Mouse (Mus musculus) cerebellum, adult 9-10 months (tissue): Measurements from ENCODE around the gene Fcer1g.

Experiments
- DNase-seq: peaks from one replicate; pipeline ENCODE4 v3.0.0; 2022

Fcer1g gene

DNA sequence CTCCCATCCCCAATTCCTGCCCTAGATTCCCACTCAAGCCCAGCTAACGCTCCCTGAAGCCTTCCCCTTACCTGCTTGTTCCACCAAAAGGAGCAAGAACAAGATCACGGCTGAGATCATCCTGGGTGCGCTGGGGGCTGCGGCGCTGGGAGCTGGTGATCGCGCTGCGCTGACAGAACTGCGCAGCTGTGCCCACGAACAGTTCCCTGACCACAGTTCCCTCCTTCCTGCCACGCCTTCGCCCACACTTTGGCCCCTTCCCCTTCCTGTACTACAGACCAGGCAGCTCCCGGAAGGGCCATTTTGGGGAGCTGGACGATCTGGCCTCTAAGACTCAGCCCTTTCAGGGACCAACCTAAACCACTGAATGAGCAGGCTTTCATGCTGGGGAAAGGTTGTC, at the start of gene Fcer1g:
TSS of gene Fcer1g (minus strand) at position 240 of the 400 bp plus-strand sequence.
- no peak for DNase-seq

DNA sequence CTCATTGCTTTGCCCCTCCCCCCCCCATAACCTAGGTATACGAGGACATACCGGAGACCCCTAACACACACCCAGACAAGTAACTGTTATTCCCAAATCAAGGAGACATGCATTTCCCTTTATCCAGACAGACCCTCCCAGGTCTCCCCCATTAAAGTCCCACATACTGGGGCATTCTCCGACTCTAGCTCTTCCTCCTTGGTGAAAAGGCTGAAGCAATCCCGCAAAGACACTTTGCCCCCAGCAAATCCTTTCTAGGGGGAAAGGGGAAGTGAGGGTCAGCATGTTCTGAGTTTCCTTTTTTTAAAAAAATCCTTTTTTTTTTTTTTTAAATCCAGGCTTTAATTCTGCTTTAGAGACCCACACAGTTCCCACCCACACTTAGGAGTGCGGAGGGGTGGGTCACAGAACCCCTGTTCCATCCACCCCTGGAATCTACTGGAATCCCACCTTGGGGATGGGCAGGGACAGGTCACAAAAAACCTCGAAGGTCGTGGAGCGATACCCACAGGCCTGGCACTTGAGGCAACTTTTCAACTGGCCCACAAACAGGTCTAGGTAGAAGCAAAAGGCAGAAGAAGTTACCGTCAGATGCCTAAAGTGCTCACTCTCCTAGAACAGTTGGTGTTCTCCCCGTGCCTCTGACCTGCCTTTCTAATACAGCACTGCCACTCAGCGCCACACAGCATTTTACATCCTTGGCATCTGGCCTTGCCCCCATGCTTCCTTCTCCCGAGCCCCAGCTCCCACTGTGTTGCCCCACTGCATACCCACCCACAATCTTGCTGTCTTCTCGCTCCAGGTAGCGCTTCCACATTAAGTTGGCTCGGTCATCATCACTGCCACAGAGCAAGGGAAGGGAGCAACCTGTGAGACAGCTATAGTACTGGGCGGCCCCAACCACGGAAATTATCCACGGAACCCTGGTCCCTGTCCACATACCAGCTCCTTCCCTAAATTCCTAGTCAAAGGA, 49.3 kb upstream of the Fcer1g start:
- DNase-seq = peak; percentile 32

DNA sequence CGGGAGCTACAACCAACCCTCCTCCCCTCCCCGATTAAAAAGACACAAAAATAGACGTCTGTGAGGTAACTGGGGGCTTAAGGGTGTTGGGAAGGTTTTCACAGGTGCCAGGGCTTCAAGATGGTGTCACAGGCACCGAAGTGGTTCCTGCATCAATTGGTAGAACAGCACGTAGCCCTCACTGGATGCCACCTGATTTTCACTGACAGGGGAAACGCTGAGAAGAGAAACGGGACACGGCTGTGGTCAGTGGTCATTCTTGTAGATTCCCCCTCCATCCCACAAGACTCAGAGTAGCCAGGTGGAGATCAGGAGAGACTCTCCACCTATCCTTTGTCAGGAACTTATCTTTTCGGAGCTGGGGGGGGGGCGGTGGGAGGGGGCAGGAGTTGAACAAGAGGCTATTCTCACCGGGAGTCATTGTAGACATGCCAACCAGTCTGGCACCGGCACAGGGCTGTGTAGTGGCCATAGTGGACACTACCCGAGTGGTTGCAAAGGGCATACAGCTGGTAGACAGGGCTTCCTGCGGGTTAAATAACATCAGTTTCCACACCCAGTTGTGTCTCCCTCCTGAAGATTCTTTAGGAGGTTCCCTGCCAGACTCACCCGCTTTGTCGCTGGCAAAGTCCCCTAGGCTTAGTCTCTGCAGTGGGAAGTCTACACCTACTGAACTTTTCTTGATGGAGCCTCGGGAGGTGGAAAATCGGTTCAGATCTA, 48.1 kb upstream of the Fcer1g start:
- peak; percentile 58 for DNase-seq

DNA sequence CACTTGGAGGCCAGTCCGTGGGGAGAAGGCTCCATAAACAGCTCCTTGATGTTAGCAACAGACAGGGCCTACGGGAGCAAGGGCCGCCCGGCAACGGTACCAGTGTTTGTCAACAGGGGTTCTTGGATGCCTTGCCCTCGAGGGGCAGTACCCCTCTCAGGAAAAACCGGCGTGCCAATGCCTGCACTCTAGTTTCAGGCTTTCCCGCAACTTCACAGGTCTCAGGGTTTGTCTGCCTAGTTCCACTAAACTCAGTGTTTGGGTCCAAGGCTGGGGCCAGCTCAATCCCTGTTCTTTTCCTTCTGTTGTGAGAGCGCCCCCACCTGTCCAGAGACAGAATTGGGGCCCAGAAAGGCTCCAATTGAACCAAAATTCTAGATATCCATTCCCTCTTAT, 47.4 kb upstream of the Fcer1g start:
- peak; percentile 81 for DNase-seq

DNA sequence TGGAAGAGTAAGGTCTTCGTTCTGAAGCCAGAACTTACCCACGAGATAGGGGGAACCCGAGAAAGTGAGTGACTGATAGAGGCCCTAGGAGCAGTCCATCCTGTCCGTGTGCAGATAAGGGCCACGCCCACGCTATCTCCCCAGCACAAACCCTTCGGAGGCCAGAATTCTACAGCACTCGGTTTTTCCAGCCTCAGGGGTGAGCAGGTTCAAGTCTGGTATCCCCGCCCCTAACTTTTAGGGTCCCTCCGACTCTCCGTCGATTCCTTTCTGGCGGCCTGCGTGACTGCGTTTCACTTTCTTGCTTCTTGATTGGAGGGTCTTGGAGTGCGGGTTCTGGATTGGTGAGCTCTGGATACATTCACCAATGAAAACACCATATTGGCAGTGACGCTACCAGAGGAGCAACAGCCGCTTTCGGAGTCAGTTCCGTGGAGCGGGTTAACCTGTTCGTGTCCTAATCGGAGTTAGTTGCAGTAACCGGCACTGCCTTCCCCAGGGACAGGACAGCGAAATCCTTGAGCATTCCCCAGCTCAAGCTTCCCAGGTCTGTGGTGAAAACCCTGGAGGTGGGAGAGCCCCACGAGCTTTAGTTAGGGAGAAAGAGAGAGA, 46.9 kb upstream of the Fcer1g start, which contains the start of gene Ppox:
TSS of gene Ppox (minus strand) at position 271 of the 612 bp plus-strand sequence.
- peak; percentile 96 for DNase-seq

- DNase-seq = peak; percentile 36
These were observed 46.2 kb upstream of the Fcer1g start for GRCm38 (mm10) chr1:171280250-171280915.

DNA sequence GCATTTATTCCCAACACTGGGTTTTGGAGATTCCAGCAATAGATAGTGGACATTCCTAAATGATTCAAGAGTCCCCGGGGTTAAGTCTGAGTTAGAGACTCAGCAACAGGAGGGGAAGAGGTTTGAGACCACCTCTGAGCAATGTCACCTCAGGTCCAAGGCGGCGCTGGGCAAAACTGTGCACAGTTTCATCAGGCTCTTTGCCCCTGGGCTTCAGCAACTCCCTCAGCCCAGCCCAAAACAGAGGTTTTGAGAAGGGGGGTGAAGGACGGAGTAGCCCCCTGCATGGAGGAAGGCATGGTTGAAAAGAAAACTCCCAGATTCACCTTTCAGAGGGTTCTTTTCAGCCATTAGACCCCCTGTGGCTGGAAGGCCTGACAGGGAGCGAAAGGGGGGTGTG, 45.6 kb upstream of the Fcer1g start:
- peak; percentile 37 for DNase-seq

DNA sequence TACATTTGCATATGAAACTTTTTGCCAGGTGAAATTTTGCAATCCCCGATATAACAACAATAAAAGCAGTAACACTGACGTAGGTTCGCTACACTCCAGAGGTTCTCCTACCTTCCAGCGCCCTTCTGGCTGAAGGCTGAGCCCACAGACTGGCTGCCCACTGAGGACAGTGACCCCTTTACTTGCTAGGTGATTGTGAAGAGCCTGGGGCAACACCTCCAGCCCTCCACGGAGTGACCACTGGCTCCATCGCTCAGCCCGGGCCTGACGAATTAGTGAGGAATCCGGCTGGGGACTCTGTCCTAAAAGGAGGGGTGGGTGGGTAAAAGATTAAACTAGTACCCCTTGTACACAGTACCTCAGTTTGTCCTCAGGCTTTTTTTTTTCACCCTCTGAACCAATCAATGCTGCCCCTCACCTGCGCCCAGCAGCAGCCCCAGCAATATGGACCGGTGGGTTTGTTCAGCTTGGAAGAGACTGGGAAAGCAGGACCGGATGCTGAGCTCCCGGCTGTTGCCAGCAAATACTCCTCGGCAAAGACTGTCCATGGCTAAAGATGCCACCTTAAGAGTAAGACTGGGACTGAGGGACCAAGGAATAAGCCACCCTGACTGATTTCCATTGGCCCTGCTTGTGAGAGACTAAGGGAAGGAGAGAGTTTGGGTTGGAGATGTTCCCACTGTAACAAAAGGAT, 45.0 kb upstream of the Fcer1g start:
- DNase-seq = peak; percentile 22

- no peak for DNase-seq
These were observed 44.3 kb upstream of the Fcer1g start for GRCm38 (mm10) chr1:171278436-171278835.

DNA sequence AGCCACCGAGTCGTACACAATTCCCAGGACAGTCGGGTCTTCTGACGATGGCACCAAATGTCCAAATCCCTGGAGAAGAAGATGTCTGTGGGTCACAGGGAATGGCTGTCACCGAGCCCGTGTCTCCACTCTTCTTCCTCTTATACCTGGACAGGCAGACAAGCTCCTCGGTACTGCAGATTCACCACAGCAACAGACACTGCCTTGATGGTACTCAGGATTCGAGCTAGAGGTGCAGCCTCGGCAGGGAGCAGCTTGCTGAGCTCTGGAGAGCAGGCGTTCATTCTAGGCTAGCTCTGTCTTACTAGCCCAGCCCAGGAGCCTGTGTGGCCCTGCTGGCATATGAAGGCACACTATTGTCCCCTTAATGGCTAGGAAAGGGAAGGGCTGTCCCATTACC, 43.6 kb upstream of the Fcer1g start:
- DNase-seq = no peak

- no peak for DNase-seq
These were observed 42.1 kb upstream of the Fcer1g start for GRCm38 (mm10) chr1:171276110-171276748.

DNA sequence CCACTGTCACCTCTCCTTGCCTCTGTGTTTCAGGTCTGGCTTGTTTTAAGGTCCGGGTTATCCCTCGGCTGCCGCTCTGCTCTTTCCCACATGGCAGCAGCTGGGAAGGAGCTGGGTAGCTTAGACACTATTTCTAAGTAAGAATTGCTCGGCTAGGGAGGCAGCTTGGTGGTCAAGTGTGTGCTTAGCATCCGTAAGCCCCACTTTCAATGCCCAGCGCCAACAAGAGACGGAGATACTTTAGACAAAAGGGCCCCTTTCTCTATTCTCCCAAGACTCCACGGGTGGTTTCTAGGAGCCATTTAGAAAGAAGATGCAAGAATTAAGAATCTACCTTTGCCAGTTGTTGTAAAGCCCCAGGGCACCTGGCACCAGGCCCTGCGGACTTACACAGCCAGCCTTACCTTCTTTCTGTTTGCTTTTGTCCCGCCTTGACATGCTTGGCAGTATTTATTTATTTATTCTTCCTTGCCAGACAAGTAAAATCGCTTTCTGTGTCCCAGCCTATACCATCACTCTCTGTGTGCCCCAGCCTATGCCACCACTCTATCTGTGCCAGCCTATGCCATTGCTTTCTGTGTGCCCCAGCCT, 41.1 kb upstream of the Fcer1g start:
- DNase-seq = no peak

DNA sequence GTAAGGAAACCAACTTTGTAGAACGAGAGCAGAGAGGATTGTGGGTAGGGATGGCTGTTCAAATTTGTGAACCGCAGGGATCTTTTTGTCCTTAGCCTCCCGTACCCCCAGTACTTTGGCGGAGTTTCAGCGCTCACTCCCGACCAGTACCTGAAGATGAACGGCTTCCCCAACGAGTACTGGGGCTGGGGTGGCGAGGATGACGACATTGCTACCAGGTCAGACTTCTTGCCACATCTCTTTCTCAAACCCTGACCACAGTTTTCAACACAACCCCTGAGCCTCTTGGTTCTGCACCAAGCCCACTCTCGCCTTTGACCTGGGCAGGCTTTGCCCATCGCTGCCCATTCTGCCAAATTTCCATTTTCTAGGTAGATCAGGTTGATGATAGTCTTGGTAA, 40.0 kb upstream of the Fcer1g start:
- DNase-seq = no peak

DNA sequence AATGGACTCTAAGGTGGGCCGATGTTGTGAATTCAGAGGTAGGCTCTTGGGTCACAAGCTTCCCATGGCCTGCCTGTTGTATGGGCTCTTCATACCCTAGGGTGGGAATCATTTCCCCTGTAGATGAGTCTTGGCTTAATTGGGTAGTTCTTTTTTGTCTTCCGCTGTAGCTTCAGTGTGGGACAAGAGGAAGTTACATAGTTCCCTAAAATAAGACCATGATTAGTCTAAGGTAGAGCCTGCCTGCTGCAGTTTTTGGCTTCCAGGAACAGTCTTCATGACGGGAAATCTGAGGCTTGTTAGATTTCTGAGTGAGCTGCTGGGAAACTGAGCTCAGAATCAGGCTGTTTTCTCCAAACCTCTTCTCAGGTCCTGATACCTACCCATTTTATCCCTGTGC, 37.9 kb upstream of the Fcer1g start:
- DNase-seq = no peak

DNA sequence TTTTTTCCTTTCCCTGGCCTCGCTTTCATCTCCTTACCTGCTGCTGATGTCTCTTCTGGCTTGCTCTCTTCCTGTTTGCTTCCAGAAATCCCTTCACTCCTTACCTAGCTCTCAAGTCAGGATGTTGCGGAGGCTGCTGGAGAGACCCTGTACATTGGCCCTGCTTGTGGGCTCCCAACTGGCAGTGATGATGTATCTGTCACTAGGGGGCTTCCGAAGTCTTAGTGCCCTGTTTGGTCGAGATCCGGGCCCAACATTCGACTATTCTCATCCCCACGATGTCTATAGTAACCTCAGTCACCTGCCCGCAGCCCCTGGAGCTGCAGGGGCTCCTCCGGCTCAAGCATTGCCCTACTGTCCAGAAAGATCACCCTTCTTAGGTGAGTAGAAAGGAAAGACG, 37.5 kb upstream of the Fcer1g start:
- no peak for DNase-seq

DNA sequence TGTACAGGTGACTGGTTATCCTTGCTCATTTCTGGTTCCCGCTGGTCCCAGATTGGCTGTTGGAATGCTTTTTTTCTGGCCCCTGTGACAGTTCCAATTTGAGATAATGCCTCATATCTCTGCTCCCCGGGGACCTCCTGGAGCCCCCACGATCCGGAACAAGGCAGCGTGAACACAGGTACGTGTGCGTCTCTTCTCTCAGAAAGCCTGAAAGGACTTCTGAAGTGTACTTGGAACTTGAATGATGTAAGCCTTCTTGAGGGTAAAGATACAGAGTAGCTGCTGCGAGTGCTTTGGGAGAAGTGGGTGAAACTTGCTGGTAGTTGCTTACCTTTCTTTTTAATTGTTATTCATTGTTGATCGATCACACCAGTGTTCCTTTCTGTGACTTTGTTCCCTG, 37.0 kb upstream of the Fcer1g start:
- no peak for DNase-seq

DNA sequence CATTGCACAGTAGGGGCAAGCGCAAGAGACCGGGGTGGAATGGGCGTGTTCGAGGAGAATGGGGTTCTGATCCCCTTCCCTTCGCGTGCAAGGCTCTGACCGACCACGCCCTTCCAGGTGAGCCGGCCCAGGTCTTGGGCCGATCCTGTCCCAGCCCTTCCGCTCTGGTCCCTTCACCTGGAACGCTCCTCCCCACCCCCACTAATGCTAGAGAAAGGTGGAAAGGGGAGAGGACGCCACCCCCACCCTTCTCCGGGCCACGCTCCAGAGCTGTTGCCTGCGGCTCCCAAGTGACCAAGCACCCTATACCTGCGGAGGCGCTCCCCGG, 36.4 kb upstream of the Fcer1g start:
- DNase-seq = no peak

DNA sequence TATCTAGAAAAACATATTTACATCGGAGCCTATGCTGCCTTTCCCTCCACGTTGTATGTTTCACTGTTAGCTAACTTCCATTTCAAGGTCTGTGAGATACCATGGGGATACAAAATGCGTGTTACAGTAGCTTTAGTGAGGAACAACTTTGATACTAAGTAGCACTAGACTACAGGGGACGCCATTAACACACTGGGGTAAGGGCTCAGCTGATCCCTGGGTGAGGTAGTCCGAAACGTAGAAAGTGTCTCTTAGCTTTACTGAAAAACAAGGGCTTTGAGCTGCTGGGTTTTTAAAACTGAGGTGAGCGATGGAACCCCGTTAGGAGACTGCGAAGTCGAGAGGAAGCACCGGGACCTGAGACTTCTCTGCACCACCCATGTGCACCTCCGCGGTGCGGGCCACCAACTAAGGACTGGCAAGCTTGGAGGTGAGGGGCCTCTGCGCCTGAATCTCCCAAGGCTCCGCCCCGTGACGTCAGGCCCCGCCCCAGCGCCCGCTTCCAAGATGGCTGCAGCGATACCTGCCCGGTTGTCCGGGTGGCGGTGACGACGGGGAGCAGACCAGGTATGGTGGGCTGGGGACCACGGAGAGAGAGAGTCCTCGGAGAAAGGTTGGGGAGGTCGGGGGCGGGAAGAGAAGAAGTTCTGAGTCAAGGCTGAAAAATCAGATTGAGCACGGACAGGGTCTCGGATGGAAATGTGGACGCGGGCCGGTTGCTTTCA, 35.8 kb upstream of the Fcer1g start, which contains the start of gene B4galt3:
TSS of gene B4galt3 (plus strand) at position 481 of the 725 bp plus-strand sequence.
- peak; percentile 98 for DNase-seq

GRCm38 (mm10) chr1:171268341-171268740, 34.2 kb upstream of the Fcer1g start:
- no peak for DNase-seq

DNA sequence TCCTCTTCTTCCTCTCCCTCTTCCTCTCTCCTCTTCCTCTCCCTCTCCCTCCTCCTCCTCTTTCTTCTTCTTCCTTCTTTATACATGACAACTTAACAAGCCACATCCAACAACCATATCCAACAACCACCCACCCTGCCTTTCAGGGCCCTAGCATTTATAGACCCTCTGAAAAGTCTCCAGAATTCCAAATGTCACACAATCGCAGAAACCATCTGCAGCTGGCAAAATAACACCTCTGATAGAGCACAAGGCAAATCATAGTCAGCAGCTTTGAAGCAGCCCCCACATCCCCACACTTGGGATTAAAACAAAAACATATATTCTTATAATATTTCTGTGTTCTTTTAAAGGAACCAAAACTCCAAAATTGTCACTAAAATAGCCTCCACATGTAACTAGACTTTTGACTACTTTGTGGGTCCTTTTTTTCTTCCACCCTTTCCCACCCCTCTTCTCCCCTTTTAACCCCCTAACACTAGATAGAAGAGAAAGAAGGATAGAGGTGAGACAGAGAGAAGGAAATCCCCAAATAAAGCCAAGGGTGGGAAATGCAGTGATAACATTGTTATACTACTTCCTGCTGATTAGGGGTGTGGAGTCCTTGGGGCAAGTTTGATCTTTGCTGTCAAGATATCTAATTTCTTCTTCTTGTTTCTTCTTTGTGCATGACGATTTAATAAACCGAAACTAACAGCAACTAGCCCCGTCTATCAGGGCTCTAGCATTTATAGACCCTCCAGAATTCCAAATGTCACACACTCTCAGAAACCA, 32.0 kb upstream of the Fcer1g start:
- no peak for DNase-seq
